Mouse (Mus musculus) gastrocnemius, adult 8-10 months (tissue): ENCODE measurements around the gene Kcnab1. TPM values are rescaled to one million over a fixed set of nuclear protein-coding genes. Genes with fewer than 3 reads are reported as not detected.

Source experiments
- DNase-seq, 2 experiments: peaks; one replicate each; pipeline ENCODE4 v3.0.0; 2022; ENCODE audit warnings: low spot score in 2 of 2
- total RNA-seq, 4 experiments: library from RNA; stranded (reverse); gene quantifications; 2 replicates each; pipeline ENCODE4 v1.2.4; 2022

Gene Kcnab1
- total RNA-seq, 4 experiments from 2014 or later: 58.0 to 80.2 (median 67.9) TPM

- DNase-seq: no peak
Observed at GRCm38 (mm10) chr3:65203361-65204117, 94.4 kb downstream of the Kcnab1 start.

GRCm38 (mm10) chr3:65204356-65205075, 95.3 kb downstream of the Kcnab1 start:
- no peak for DNase-seq

- DNase-seq: no peak
Observed at GRCm38 (mm10) chr3:65205539-65206020, 96.4 kb downstream of the Kcnab1 start.

GRCm38 (mm10) chr3:65213725-65214124, 104.5 kb downstream of the Kcnab1 start:
- no peak for DNase-seq

GRCm38 (mm10) chr3:65214635-65215034, 105.5 kb downstream of the Kcnab1 start:
- DNase-seq: no peak

GRCm38 (mm10) chr3:65217673-65218579, 108.7 kb downstream of the Kcnab1 start:
- DNase-seq: no peak

GRCm38 (mm10) chr3:65220287-65220686, 111.1 kb downstream of the Kcnab1 start:
- no peak for DNase-seq

- no peak for DNase-seq
Observed at GRCm38 (mm10) chr3:65223635-65224034, 114.5 kb downstream of the Kcnab1 start.

GRCm38 (mm10) chr3:65230978-65231377, 121.8 kb downstream of the Kcnab1 start:
- DNase-seq: no peak

- no peak for DNase-seq
Observed at GRCm38 (mm10) chr3:65231419-65232090, 122.4 kb downstream of the Kcnab1 start.

- no peak for DNase-seq
Observed at GRCm38 (mm10) chr3:65249023-65249422, 139.8 kb downstream of the Kcnab1 start.

- DNase-seq: no peak
Observed at GRCm38 (mm10) chr3:65260521-65260920, 151.3 kb downstream of the Kcnab1 start.

GRCm38 (mm10) chr3:65262506-65263422, 153.6 kb downstream of the Kcnab1 start:
- no peak for DNase-seq

- no peak for DNase-seq
Observed at GRCm38 (mm10) chr3:65273317-65273716, 164.1 kb downstream of the Kcnab1 start.

GRCm38 (mm10) chr3:65277777-65278176, 168.6 kb downstream of the Kcnab1 start:
- no peak for DNase-seq

GRCm38 (mm10) chr3:65283366-65283765, 174.2 kb downstream of the Kcnab1 start:
- no peak for DNase-seq

GRCm38 (mm10) chr3:65288994-65289393, 179.8 kb downstream of the Kcnab1 start:
- DNase-seq: no peak

- no peak for DNase-seq
Observed at GRCm38 (mm10) chr3:65296996-65297395, 187.8 kb downstream of the Kcnab1 start.

GRCm38 (mm10) chr3:65299205-65299604, 190.0 kb downstream of the Kcnab1 start:
- DNase-seq: no peak

GRCm38 (mm10) chr3:65301531-65301930, 192.3 kb downstream of the Kcnab1 start:
- peak in 1 of 2 experiments; percentile 11 for DNase-seq
